In genomic region chr11:103007001-103007340, GRCm38 (mm10) we compare ENCODE assay signal across 11 mouse cellular contexts. TPM values are rescaled to one million over a fixed set of nuclear protein-coding genes. Genes with fewer than 3 reads are reported as not detected.
A peak's percentile ranks its signal among the peaks of the same experiment; 100 is the strongest.
DNase-seq lines count a peak whose midpoint lies in the region; ATAC-seq and TF ChIP-seq lines count a peak whose summit lies in the region.
"Had no signal": no experiment of that assay in that cellular context is flagged by ENCODE, and none has a peak within 500 bp of the region (broad histone marks: within the 10 kb centered on the region; RNA-seq: fewer than 3 reads in every experiment).

No protein-coding gene starts in this region.

- H3K27me3 ChIP-seq in intestine, postnatal 0 days (replicated peaks; ENCODE audit: control insufficient read depth, insufficient read depth, low read length), result no peaks in the 10 kb centered on the region
- H3K27me3 ChIP-seq in intestine, embryonic 15.5 days (replicated peaks), result no peaks in the 10 kb centered on the region
- H3K27me3 ChIP-seq in lung, postnatal 0 days (replicated peaks; ENCODE audit: insufficient read depth, low read length), result no peaks in the 10 kb centered on the region
- H3K27me3 ChIP-seq: limb, embryonic 15.5 days; stomach, embryonic 15.5 days had no signal

- no peak overlapping the region for H3K4me3 ChIP-seq in intestine, postnatal 0 days (ENCODE audit: low read depth, low read length)
- no peak overlapping the region for H3K4me3 ChIP-seq in intestine, embryonic 15.5 days (replicated peaks)
- H3K4me3 ChIP-seq in lung, postnatal 0 days (ENCODE audit: low read depth, low read length), result no peak overlapping the region
- H3K4me3 ChIP-seq: limb, embryonic 15.5 days; stomach, embryonic 15.5 days had no signal

- peak; percentile 84 for DNase-seq in 416B (ENCODE audit: low read depth)
- peak; percentile 91 for DNase-seq in lung, postnatal 0 days (ENCODE audit: low spot score)
- no peak for DNase-seq in right cerebral cortex, postnatal 14 days
- no peak for DNase-seq in cerebellum, postnatal 36 days
- no peak for DNase-seq in embryo, embryonic 10 days (ENCODE audit: low spot score)
- DNase-seq: cerebellum, adult 9-11 months had no signal

- TF ChIP-seq CTCF in intestine, postnatal 0 days (IDR thresholded peaks at IDR 0.05; ENCODE audit: low read depth), result no peak
- TF ChIP-seq CTCF in lung, postnatal 0 days (IDR thresholded peaks at IDR 0.05), result no peak

- 52% methylated on average over 6 of the region's 6 CpGs for WGBS in intestine, postnatal 0 days
- 72% methylated on average over 6 of the region's 6 CpGs for WGBS in intestine, embryonic 15.5 days
- 45% methylated on average over 6 of the region's 6 CpGs for WGBS in lung, postnatal 0 days

- no peak overlapping the region for H3K9ac ChIP-seq in intestine, postnatal 0 days (ENCODE audit: low read depth, low read length)
- H3K9ac ChIP-seq in intestine, embryonic 15.5 days, result no peak overlapping the region
- no peak overlapping the region for H3K9ac ChIP-seq in lung, postnatal 0 days (replicated peaks; ENCODE audit: low read depth)
- H3K9ac ChIP-seq: limb, embryonic 15.5 days; stomach, embryonic 15.5 days had no signal

- H3K27ac ChIP-seq in intestine, postnatal 0 days (ENCODE audit: low read depth, low read length), result no peak overlapping the region
- no peak overlapping the region for H3K27ac ChIP-seq in intestine, embryonic 15.5 days
- peak overlapping the region; percentile 28; the same call in 1 of the 2 replicates for H3K27ac ChIP-seq in lung, postnatal 0 days (ENCODE audit: low read length)
- H3K27ac ChIP-seq: limb, embryonic 15.5 days; stomach, embryonic 15.5 days had no signal

- no peak overlapping the region; the same call in 1 of the 2 replicates for H3K4me2 ChIP-seq in intestine, postnatal 0 days (replicated peaks; ENCODE audit: low read depth)
- no peak overlapping the region for H3K4me2 ChIP-seq in intestine, embryonic 15.5 days (replicated peaks)
- no peak overlapping the region for H3K4me2 ChIP-seq in lung, postnatal 0 days (replicated peaks; ENCODE audit: low read depth, low read length)
- H3K4me2 ChIP-seq: limb, embryonic 15.5 days; stomach, embryonic 15.5 days had no signal

- TF ChIP-seq EP300 in lung, postnatal 0 days (IDR thresholded peaks at IDR 0.05), result peak; percentile 46

- H3K4me1 ChIP-seq in intestine, postnatal 0 days (replicated peaks; ENCODE audit: control insufficient read depth, insufficient read depth, low read length), result no peaks in the 10 kb centered on the region
- peaks cover 32% of the 10 kb centered on the region for H3K4me1 ChIP-seq in intestine, embryonic 15.5 days (replicated peaks)
- peaks cover 18% of the 10 kb centered on the region; the same call in 1 of the 2 replicates for H3K4me1 ChIP-seq in lung, postnatal 0 days (ENCODE audit: insufficient read depth, low read depth, low read length)

- H3K36me3 ChIP-seq in intestine, postnatal 0 days (ENCODE audit: control insufficient read depth, insufficient read depth), result no peaks in the 10 kb centered on the region
- 0 out of 2 replicates have a peak, but pooled peaks cover 2% of the 10 kb centered on the region for H3K36me3 ChIP-seq in intestine, embryonic 15.5 days
- no peaks in the 10 kb centered on the region for H3K36me3 ChIP-seq in lung, postnatal 0 days (ENCODE audit: insufficient read depth, low read length)
- H3K36me3 ChIP-seq: stomach, embryonic 15.5 days had no signal

- H3K9me3 ChIP-seq in intestine, postnatal 0 days (ENCODE audit: control insufficient read depth), result no peaks in the 10 kb centered on the region
- H3K9me3 ChIP-seq in intestine, embryonic 15.5 days, result no peaks in the 10 kb centered on the region
- H3K9me3 ChIP-seq in lung, postnatal 0 days (ENCODE audit: low read length), result no peaks in the 10 kb centered on the region
- H3K9me3 ChIP-seq: limb, embryonic 15.5 days; stomach, embryonic 15.5 days had no signal

- 0 out of 2 replicates have a peak, but pooled peaks have one; percentile 18 for ATAC-seq in intestine, postnatal 0 days
- ATAC-seq in intestine, embryonic 15.5 days, result no peak
- ATAC-seq in granulocyte monocyte progenitor cell, adult 5-6 weeks (replicated peaks; ENCODE audit: poor library complexity, severe bottlenecking), result peak; percentile 91
- ATAC-seq in lung, postnatal 0 days, result peak; percentile 39; the same call in 1 of the 2 replicates

RNA-seq across cellular contexts. Expression of gene Nmt1, which starts 21.0 kb away (rescaled TPM):
- 58.4 and 63.1 TPM in 2 replicates for polyA plus RNA-seq in intestine, postnatal 0 days (2015; fragmentation: Nextera tagmentation; extraction: Ambion mirVana)
- 60.0 and 66.6 TPM in 2 replicates for polyA plus RNA-seq in intestine, embryonic 15.5 days (2015; fragmentation: Nextera tagmentation; extraction: Ambion mirVana)
- 39.2 and 44.9 TPM in 2 replicates for total RNA-seq in granulocyte monocyte progenitor cell, adult 5-6 weeks (2014; fragmentation: Nextera tagmentation)
- 54.1 and 58.9 TPM in 2 replicates for total RNA-seq in granulocyte monocyte progenitor cell, adult 5-6 weeks (2017)
- polyA plus RNA-seq in lung, postnatal 0 days (2015; fragmentation: Nextera tagmentation; extraction: Ambion mirVana), result 50.5 and 52.1 TPM in 2 replicates

RNA-seq across cellular contexts. Expression of gene Dcakd, which starts 21.2 kb away (rescaled TPM):
- 40.4 and 45.9 TPM in 2 replicates for polyA plus RNA-seq in intestine, postnatal 0 days (2015; fragmentation: Nextera tagmentation; extraction: Ambion mirVana)
- 101 and 105 TPM in 2 replicates for polyA plus RNA-seq in intestine, embryonic 15.5 days (2015; fragmentation: Nextera tagmentation; extraction: Ambion mirVana)
- total RNA-seq in granulocyte monocyte progenitor cell, adult 5-6 weeks (2014; fragmentation: Nextera tagmentation), result 30.5 and 40.9 TPM in 2 replicates
- 14.3 and 17.0 TPM in 2 replicates for total RNA-seq in granulocyte monocyte progenitor cell, adult 5-6 weeks (2017)
- 43.5 and 51.1 TPM in 2 replicates for polyA plus RNA-seq in lung, postnatal 0 days (2015; fragmentation: Nextera tagmentation; extraction: Ambion mirVana)

Comparison
In these comparisons a context has a peak if more than half of its experiments do, and no peak if none do; other contexts are left out.
1. DNase-seq: peak in 416B (single experiment) and lung, postnatal 0 days (single experiment); none in right cerebral cortex, postnatal 14 days (single experiment), cerebellum, postnatal 36 days (0 of 2) and embryo, embryonic 10 days (single experiment).